Mouse (Mus musculus): Measurements from ENCODE around the gene Dolk.

Dolk gene

GRCm38 (mm10) chr2:30286192-30287026 is at the start of gene Dolk, which contains the start of gene Nup188:
Gene Dolk, minus strand, starts transcription at chr2:30286334.
Gene Nup188, plus strand, starts transcription at chr2:30286397.
- ChIA-PET POLR2A (interaction anchor here in 3 of 4 experiments (0.6 to 1.4 kb wide), 7 partner anchors 20 to 154 kb away, joined by 3 to 5 read pairs (median 4); partner anchors contain the start of genes Lrrc8a (in 1 of the 3) and Phyhd1 (in 1 of the 3)), CTCF (interaction anchor here in 1 of 4 experiments (0.6 kb wide), 1 partner anchor 199 kb away, joined by 3 read pairs; no protein-coding TSS in a partner anchor)

GRCm38 (mm10) chr2:30335324-30335723 is 49.2 kb upstream of the Dolk start:
- CTCF ChIA-PET, result interaction anchor here in 2 of 4 experiments (0.9 to 1.4 kb wide), 5 partner anchors 15 to 633 kb away, joined by 3 to 4 read pairs (median 3); no protein-coding TSS in a partner anchor

GRCm38 (mm10) chr2:30328791-30329190 is 42.7 kb upstream of the Dolk start:
- CTCF ChIA-PET, result no interaction called here
- POLR2A ChIA-PET, result interaction anchor here in 2 of 4 experiments (0.6 to 2.6 kb wide), 7 partner anchors 15 to 255 kb away, joined by 3 to 9 read pairs (median 4); partner anchors contain the start of gene Miga2 (in 2 of the 2)

More at GRCm38 (mm10) chr2:30335324-30335723, 49.2 kb upstream of the Dolk start:
- POLR2A ChIA-PET, result interaction anchor here (0.5 to 2.8 kb wide), 32 partner anchors 8 to 259 kb away, joined by 3 to 36 read pairs (median 6); partner anchors contain the start of genes Miga2 (in 2 of the 4), Endog (in 1 of the 4), Ier5l (in 1 of the 4) and Kyat1 (in 1 of the 4)

- POLR2A ChIA-PET, result interaction anchor here in 2 of 4 experiments (0.7 to 3.1 kb wide), 18 partner anchors 8 to 192 kb away, joined by 3 to 22 read pairs (median 4); partner anchors contain the start of genes Miga2 (in 2 of the 2) and Endog (in 1 of the 2)
- CTCF ChIA-PET, result interaction anchor here in 1 of 4 experiments (1.5 kb wide), 1 partner anchor 9 kb away, joined by 4 read pairs; no protein-coding TSS in a partner anchor
These were observed 41.1 kb upstream of the Dolk start for GRCm38 (mm10) chr2:30327276-30327675.

- ChIA-PET CTCF (no interaction called here), POLR2A (interaction anchor here in 2 of 4 experiments (0.6 to 3.1 kb wide), 6 partner anchors 9 to 97 kb away, joined by 3 to 22 read pairs (median 6); no protein-coding TSS in a partner anchor)
These were observed 39.2 kb upstream of the Dolk start for GRCm38 (mm10) chr2:30325296-30325695.

GRCm38 (mm10) chr2:30323111-30323510 is 37.0 kb upstream of the Dolk start:
- ChIA-PET CTCF (interaction anchor here in 1 of 4 experiments (0.6 kb wide), 1 partner anchor 576 kb away, joined by 3 read pairs; no protein-coding TSS in a partner anchor), POLR2A (interaction anchor here in 2 of 4 experiments (0.8 to 2.5 kb wide), 13 partner anchors 10 to 93 kb away, joined by 3 to 9 read pairs (median 4); partner anchors contain the start of genes Crat (in 1 of the 2), Dolpp1 (in 1 of the 2), Miga2 (in 1 of the 2) and Ptpa (in 1 of the 2))

GRCm38 (mm10) chr2:30319260-30319659 is 33.1 kb upstream of the Dolk start:
- POLR2A ChIA-PET, result interaction anchor here in 1 of 4 experiments (0.7 to 1.2 kb wide), 2 partner anchors 23 to 196 kb away, joined by 3 to 4 read pairs; no protein-coding TSS in a partner anchor
- CTCF ChIA-PET, result no interaction called here

- ChIA-PET POLR2A (interaction anchor here in 2 of 4 experiments (0.9 to 2.8 kb wide), 7 partner anchors 11 to 131 kb away, joined by 3 to 10 read pairs (median 4); partner anchors contain the start of gene Dolpp1 (in 1 of the 2)), CTCF (no interaction called here)
These were observed 30.8 kb upstream of the Dolk start for GRCm38 (mm10) chr2:30316955-30317354.

GRCm38 (mm10) chr2:30316136-30316535 is 30.0 kb upstream of the Dolk start:
- POLR2A ChIA-PET, result interaction anchor here in 3 of 4 experiments (0.5 to 2.8 kb wide), 15 partner anchors 9 to 240 kb away, joined by 3 to 10 read pairs (median 3); partner anchors contain the start of genes Dolpp1 (in 1 of the 3) and Endog (in 1 of the 3)

GRCm38 (mm10) chr2:30311481-30311880 is 25.3 kb upstream of the Dolk start:
- CTCF ChIA-PET, result interaction anchor here (0.6 to 1.0 kb wide), 6 partner anchors 22 to 978 kb away, joined by 3 to 9 read pairs (median 4); partner anchors contain the start of gene Pkn3 (in 1 of the 4)
- POLR2A ChIA-PET, result interaction anchor here (0.6 to 2.6 kb wide), 10 partner anchors 9 to 231 kb away, joined by 3 to 17 read pairs (median 4); no protein-coding TSS in a partner anchor

More at GRCm38 (mm10) chr2:30316136-30316535, 30.0 kb upstream of the Dolk start:
- CTCF ChIA-PET, result interaction anchor here (0.5 to 1.3 kb wide), 12 partner anchors 11 to 274 kb away, joined by 3 to 7 read pairs (median 3); partner anchors contain the start of gene Miga2 (in 1 of the 4)

GRCm38 (mm10) chr2:30309351-30309750 is 23.2 kb upstream of the Dolk start:
- ChIA-PET CTCF (interaction anchor here in 1 of 4 experiments (1.3 kb wide), 1 partner anchor 19 kb away, joined by 4 read pairs; no protein-coding TSS in a partner anchor), POLR2A (interaction anchor here in 2 of 4 experiments (0.7 to 1.9 kb wide), 18 partner anchors 8 to 211 kb away, joined by 3 to 8 read pairs (median 3); partner anchors contain the start of genes Dolk (in 1 of the 2), Dolpp1 (in 1 of the 2), Miga2 (in 1 of the 2) and Nup188 (in 1 of the 2))

GRCm38 (mm10) chr2:30306087-30306486 is 20.0 kb upstream of the Dolk start:
- POLR2A ChIA-PET, result interaction anchor here in 2 of 4 experiments (0.5 to 2.1 kb wide), 5 partner anchors 8 to 466 kb away, joined by 3 to 9 read pairs (median 3); partner anchors contain the start of gene Miga2 (in 1 of the 2)
- CTCF ChIA-PET, result interaction anchor here in 2 of 4 experiments (0.5 to 0.7 kb wide), 2 partner anchors 24 to 82 kb away, joined by 4 to 5 read pairs; no protein-coding TSS in a partner anchor

GRCm38 (mm10) chr2:30299966-30300365 is 13.8 kb upstream of the Dolk start:
- POLR2A ChIA-PET, result interaction anchor here in 3 of 4 experiments (0.6 to 1.6 kb wide), 5 partner anchors 12 to 95 kb away, joined by 3 to 7 read pairs (median 4); partner anchors contain the start of gene Kyat1 (in 1 of the 3)
- CTCF ChIA-PET, result interaction anchor here in 2 of 4 experiments (0.7 to 1.4 kb wide), 2 partner anchors 60 to 285 kb away, joined by 5 read pairs; no protein-coding TSS in a partner anchor

- POLR2A ChIA-PET, result interaction anchor here in 2 of 4 experiments (0.8 to 1.6 kb wide), 6 partner anchors 10 to 127 kb away, joined by 3 to 5 read pairs (median 4); no protein-coding TSS in a partner anchor
- CTCF ChIA-PET, result interaction anchor here in 2 of 4 experiments (1.0 to 1.7 kb wide), 3 partner anchors 9 to 61 kb away, joined by 3 to 7 read pairs (median 5); no protein-coding TSS in a partner anchor
These were observed 13.4 kb upstream of the Dolk start for GRCm38 (mm10) chr2:30299525-30299924.

- POLR2A ChIA-PET, result interaction anchor here in 2 of 4 experiments (0.9 to 1.1 kb wide), 4 partner anchors 23 to 154 kb away, joined by 3 to 7 read pairs (median 4); partner anchors contain the start of gene Tbc1d13 (in 1 of the 2)
These were observed 866 bp upstream of the Dolk start for GRCm38 (mm10) chr2:30287027-30287373.

GRCm38 (mm10) chr2:30285416-30286181 is 535 bp downstream of the Dolk start:
- POLR2A ChIA-PET, result interaction anchor here in 2 of 4 experiments (0.6 to 1.4 kb wide), 5 partner anchors 20 to 153 kb away, joined by 3 to 4 read pairs (median 3); partner anchors contain the start of genes Lrrc8a (in 1 of the 2) and Phyhd1 (in 1 of the 2)
- CTCF ChIA-PET, result no interaction called here

More at GRCm38 (mm10) chr2:30287027-30287373, 866 bp upstream of the Dolk start:
- CTCF ChIA-PET, result no interaction called here

- ChIA-PET CTCF (no interaction called here), POLR2A (no interaction called here)
These were observed 1.1 kb downstream of the Dolk start for GRCm38 (mm10) chr2:30285004-30285403.

Data from embryonic stem cell, embryonic (primary cell).